Mouse (Mus musculus) neural tube, embryonic 15.5 days (tissue): Measurements from ENCODE around the gene 1700001O22Rik. TPM values are rescaled to one million over a fixed set of nuclear protein-coding genes. Genes with fewer than 3 reads are reported as not detected.

ENCODE experiments used
- ATAC-seq: fragments of 200-750 bp; cut with Nextera tagmentation; 2 replicates; pipeline ENCODE4 v1.8.0; 2017; ENCODE audit warnings: mild to moderate bottlenecking, moderate TSS enrichment, moderate library complexity; ENCODE audit not compliant: low FRiP score
- H3K27ac ChIP-seq: fragments of 300-500 bp; sonication (generic); replicated peaks from 2 replicates; pipeline ENCODE4 v1.5.1; 2015; ENCODE audit warnings: mild to moderate bottlenecking, inconsistent platforms
- H3K27me3 ChIP-seq: fragments of 300-500 bp; sonication (generic); replicated peaks from 2 replicates; pipeline ENCODE4 v1.6.1; 2015; ENCODE audit warnings: inconsistent platforms
- H3K36me3 ChIP-seq: fragments of 300-500 bp; sonication (generic); 2 replicates; pipeline ENCODE4 v1.6.1; 2015; ENCODE audit warnings: inconsistent platforms
- H3K4me1 ChIP-seq: fragments of 300-500 bp; sonication (generic); 2 replicates; pipeline ENCODE4 v1.6.1; 2015; ENCODE audit warnings: inconsistent platforms
- H3K4me2 ChIP-seq: fragments of 300-500 bp; sonication (generic); 2 replicates; pipeline ENCODE4 v1.6.1; 2015; ENCODE audit warnings: inconsistent platforms, mild to moderate bottlenecking, moderate library complexity
- H3K4me3 ChIP-seq: fragments of 300-500 bp; sonication (generic); replicated peaks from 2 replicates; pipeline ENCODE4 v1.5.1; 2015; ENCODE audit warnings: mild to moderate bottlenecking, inconsistent platforms
- H3K9ac ChIP-seq: fragments of 300-500 bp; sonication (generic); replicated peaks from 2 replicates; pipeline ENCODE4 v1.6.1; 2015; ENCODE audit warnings: mild to moderate bottlenecking, inconsistent platforms
- H3K9me3 ChIP-seq: fragments of 300-500 bp; sonication (generic); replicated peaks from 2 replicates; pipeline ENCODE4 v1.6.1; 2016; ENCODE audit warnings: inconsistent platforms
- WGBS: fragments of 180-500 bp; shearing (Covaris S2); methylation state at CpG from one replicate; pipeline ENCODE4 v1.1.7; 2015; ENCODE audit warnings: mixed read lengths; 5-methylcytosine and 5-hydroxymethylcytosine counted together
- polyA plus RNA-seq: library from polyadenylated mRNA; unstranded; fragments of >200 nt; fragmentation: Nextera tagmentation; extraction: Ambion mirVana; gene quantifications from 2 replicates; pipeline ENCODE4 v1.2.1, GENCODE M21; 2015

1700001O22Rik gene
- polyA plus RNA-seq, 1 experiment from 2014 or later, result 2.2 TPM

GRCm38 (mm10) chr2:30808296-30808655 is 4.8 kb upstream of the 1700001O22Rik start:
- 7% methylated on average over 10 of the region's 10 CpGs for WGBS
- Histone ChIP-seq H3K9ac (peak overlapping the region; percentile 96), H3K4me1 (peaks cover 37% of the 10 kb centered on the region), H3K9me3 (no peaks in the 10 kb centered on the region), H3K36me3 (peaks cover 13% of the 10 kb centered on the region), H3K4me2 (peak overlapping the region; percentile 85), H3K27me3 (0 out of 2 replicates have a peak, but pooled peaks cover 2% of the 10 kb centered on the region), H3K27ac (peak overlapping the region; percentile 85), H3K4me3 (peak overlapping the region; percentile 79)
- ATAC-seq, result peak; percentile 16; the same call in 1 of the 2 replicates

GRCm38 (mm10) chr2:30807648-30808295 is 4.3 kb upstream of the 1700001O22Rik start, which contains the start of gene Ntmt1:
TSS of gene Ntmt1 (plus strand) at chr2:30807826.
- ATAC-seq, result peak; percentile 97
- Histone ChIP-seq H3K4me1 (peaks cover 37% of the 10 kb centered on the region), H3K4me2 (peak within 1 kb of the TSS; percentile 85), H3K9ac (peak within 1 kb of the TSS; percentile 96), H3K36me3 (peaks cover 8% of the 10 kb centered on the region), H3K4me3 (peak within 1 kb of the TSS; percentile 79), H3K9me3 (no peaks in the 10 kb centered on the region), H3K27me3 (0 out of 2 replicates have a peak, but pooled peaks cover 7% of the 10 kb centered on the region), H3K27ac (peak within 1 kb of the TSS; percentile 85)
- 0% methylated on average over 43 of the region's 44 CpGs for WGBS

- Histone ChIP-seq H3K36me3 (peaks cover 2% of the 10 kb centered on the region; the same call in 1 of the 2 replicates), H3K4me2 (peak overlapping the region; percentile 85), H3K4me3 (peak overlapping the region; percentile 79), H3K4me1 (peaks cover 37% of the 10 kb centered on the region), H3K27me3 (peaks cover 12% of the 10 kb centered on the region), H3K9ac (peak overlapping the region; percentile 96), H3K9me3 (no peaks in the 10 kb centered on the region), H3K27ac (peak overlapping the region; percentile 85)
- WGBS, result 5% methylated on average over 28 of the region's 28 CpGs
- ATAC-seq, result peak; percentile 25; the same call in 1 of the 2 replicates
These were observed 3.7 kb upstream of the 1700001O22Rik start for GRCm38 (mm10) chr2:30807147-30807647.

- 100% methylated on average over 2 of the region's 2 CpGs for WGBS
- ATAC-seq, result no peak
These were observed 2.5 kb upstream of the 1700001O22Rik start for GRCm38 (mm10) chr2:30805983-30806382.

DNA sequence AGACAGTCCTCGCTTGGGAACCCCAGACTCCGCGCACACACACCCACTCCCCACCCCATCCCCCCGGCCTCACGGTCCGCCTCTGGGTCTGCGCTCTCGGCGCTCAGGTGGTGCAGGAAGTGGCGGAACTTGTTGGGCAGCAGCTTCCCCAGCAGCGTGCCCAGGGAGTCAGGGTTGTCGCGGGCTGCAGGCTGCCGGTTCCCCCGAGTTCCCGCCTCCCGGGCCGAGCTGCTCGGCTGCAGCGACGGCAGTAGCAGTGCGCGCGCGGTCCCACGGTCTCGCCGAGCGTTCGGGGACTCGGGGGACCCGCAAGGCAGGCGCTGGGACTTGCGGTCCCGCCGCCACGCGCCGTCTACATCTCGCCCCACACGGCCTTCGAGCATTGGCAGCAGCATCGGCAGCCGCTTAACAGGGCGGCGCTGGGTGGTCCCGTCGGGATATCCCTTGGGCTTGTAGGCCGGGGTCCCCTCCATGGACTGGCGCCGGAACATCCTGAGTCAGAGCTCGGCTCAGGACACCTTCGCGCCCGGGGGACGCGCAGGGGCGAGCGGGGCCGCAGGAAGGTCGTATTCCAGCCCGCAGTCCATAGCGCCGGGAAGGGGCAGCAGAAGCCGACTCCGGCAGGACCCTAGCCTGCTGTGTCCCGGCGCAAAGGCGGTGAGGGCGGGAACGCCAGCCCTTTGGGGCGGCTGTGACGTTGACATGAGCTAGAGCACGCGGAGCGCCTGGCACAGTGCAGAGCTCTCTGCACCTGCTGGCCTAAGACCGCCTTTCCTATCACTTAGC is 2.2 kb downstream of the 1700001O22Rik start:
- WGBS, result under 1% methylated on average over 75 of the region's 77 CpGs
- no peak overlapping the region for H3K27ac ChIP-seq
- peaks cover 26% of the 10 kb centered on the region for H3K4me1 ChIP-seq
- peak overlapping the region; percentile 51 for H3K9ac ChIP-seq
- ATAC-seq, result 0 out of 2 replicates have a peak, but pooled peaks have one; percentile 8
- peak overlapping the region; percentile 45 for H3K4me3 ChIP-seq
- no peaks in the 10 kb centered on the region for H3K36me3 ChIP-seq
- peaks cover 31% of the 10 kb centered on the region for H3K27me3 ChIP-seq
- no peaks in the 10 kb centered on the region for H3K9me3 ChIP-seq
- H3K4me2 ChIP-seq, result peak overlapping the region; percentile 94

More at GRCm38 (mm10) chr2:30805983-30806382, 2.5 kb upstream of the 1700001O22Rik start:
- no peak overlapping the region for H3K4me2 ChIP-seq
- H3K9me3 ChIP-seq, result no peaks in the 10 kb centered on the region
- no peak overlapping the region for H3K9ac ChIP-seq
- H3K4me1 ChIP-seq, result peaks cover 41% of the 10 kb centered on the region
- no peaks in the 10 kb centered on the region for H3K36me3 ChIP-seq
- H3K27ac ChIP-seq, result no peak overlapping the region
- H3K4me3 ChIP-seq, result no peak overlapping the region
- peaks cover 22% of the 10 kb centered on the region for H3K27me3 ChIP-seq

GRCm38 (mm10) chr2:30800671-30801066 is 2.8 kb downstream of the 1700001O22Rik start:
- H3K9ac ChIP-seq, result peak overlapping the region; percentile 51; the same call in 1 of the 2 replicates
- WGBS, result 34% methylated on average over 7 of the region's 7 CpGs

DNA sequence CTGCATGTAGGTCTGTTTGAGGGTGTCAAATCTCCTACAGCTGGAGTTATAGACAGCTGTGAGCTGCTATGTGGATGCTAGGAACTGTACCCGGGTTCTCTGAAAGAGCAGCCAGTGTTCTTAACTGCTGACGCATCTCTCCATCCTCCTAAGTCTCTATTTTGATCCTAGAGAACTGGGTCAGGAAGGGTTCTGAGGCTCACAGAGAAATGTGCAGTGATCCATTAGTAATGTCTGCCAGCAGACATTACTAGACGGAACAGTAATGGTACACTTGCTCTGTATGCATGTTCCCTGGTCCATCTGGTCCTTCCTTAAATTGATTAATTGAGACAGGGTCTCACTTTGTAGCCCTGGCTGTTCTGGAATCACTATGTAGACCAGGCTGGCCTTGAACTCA is 4.0 kb downstream of the 1700001O22Rik start:
- ATAC-seq, result no peak
- WGBS, result 83% methylated on average over 3 of the region's 3 CpGs
- no peak overlapping the region for H3K9ac ChIP-seq
- H3K36me3 ChIP-seq, result no peaks in the 10 kb centered on the region
- no peak overlapping the region for H3K4me2 ChIP-seq
- H3K4me1 ChIP-seq, result peaks cover 40% of the 10 kb centered on the region
- H3K4me3 ChIP-seq, result no peak overlapping the region
- H3K9me3 ChIP-seq, result no peaks in the 10 kb centered on the region
- H3K27me3 ChIP-seq, result peaks cover 31% of the 10 kb centered on the region
- no peak overlapping the region for H3K27ac ChIP-seq

More at GRCm38 (mm10) chr2:30800671-30801066, 2.8 kb downstream of the 1700001O22Rik start:
- Histone ChIP-seq H3K36me3 (no peaks in the 10 kb centered on the region), H3K4me2 (peak overlapping the region; percentile 94), H3K4me3 (peak overlapping the region; percentile 45), H3K4me1 (peaks cover 32% of the 10 kb centered on the region), H3K27ac (no peak overlapping the region), H3K9me3 (no peaks in the 10 kb centered on the region), H3K27me3 (peaks cover 31% of the 10 kb centered on the region)
- no peak for ATAC-seq

GRCm38 (mm10) chr2:30796382-30796781 is 7.1 kb downstream of the 1700001O22Rik start:
- peak overlapping the region; percentile 23; the same call in 1 of the 2 replicates for H3K9ac ChIP-seq
- peak overlapping the region; percentile 54 for H3K4me2 ChIP-seq
- H3K4me3 ChIP-seq, result peak overlapping the region; percentile 6; the same call in 1 of the 2 replicates
- peak overlapping the region; percentile 76 for H3K27ac ChIP-seq
- peaks cover 38% of the 10 kb centered on the region for H3K4me1 ChIP-seq
- peaks cover 11% of the 10 kb centered on the region; the same call in 1 of the 2 replicates for H3K27me3 ChIP-seq
- H3K36me3 ChIP-seq, result no peaks in the 10 kb centered on the region
- WGBS, result 2% methylated on average over 11 of the region's 11 CpGs
- H3K9me3 ChIP-seq, result no peaks in the 10 kb centered on the region
- ATAC-seq, result peak; percentile 80

DNA sequence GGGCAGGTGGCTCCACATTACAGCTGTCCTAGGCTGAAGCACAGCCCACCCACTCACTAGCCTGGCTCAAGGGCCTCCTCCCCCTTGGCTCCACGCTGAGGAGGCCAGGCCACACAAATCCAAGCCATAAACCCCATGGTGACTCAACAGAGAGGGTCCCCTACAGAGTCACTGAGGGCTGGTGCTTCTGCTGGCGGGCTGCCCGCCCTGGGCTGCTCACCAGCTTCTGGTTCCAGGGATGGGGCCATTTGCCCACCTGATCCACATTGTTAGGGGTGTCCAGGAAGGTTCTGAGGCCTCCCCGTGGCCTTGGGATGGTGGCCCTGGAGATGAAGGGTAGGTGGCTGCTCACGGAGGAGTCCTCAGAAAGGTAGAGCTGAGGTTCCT is 7.6 kb downstream of the 1700001O22Rik start:
- WGBS, result 46% methylated on average over 5 of the region's 5 CpGs
- no peaks in the 10 kb centered on the region for H3K36me3 ChIP-seq
- H3K27ac ChIP-seq, result peak overlapping the region; percentile 76
- peaks cover 8% of the 10 kb centered on the region; the same call in 1 of the 2 replicates for H3K27me3 ChIP-seq
- H3K9ac ChIP-seq, result peak overlapping the region; percentile 23; the same call in 1 of the 2 replicates
- peaks cover 33% of the 10 kb centered on the region for H3K4me1 ChIP-seq
- ATAC-seq, result no peak
- no peak overlapping the region for H3K4me3 ChIP-seq
- H3K9me3 ChIP-seq, result no peaks in the 10 kb centered on the region
- peak overlapping the region; percentile 54 for H3K4me2 ChIP-seq

- peak overlapping the region; percentile 65 for H3K4me2 ChIP-seq
- WGBS, result 47% methylated on average over 7 of the region's 7 CpGs
These were observed 8.1 kb downstream of the 1700001O22Rik start for GRCm38 (mm10) chr2:30795271-30795888.

More at GRCm38 (mm10) chr2:30795271-30795888, 8.1 kb downstream of the 1700001O22Rik start:
- Histone ChIP-seq H3K27me3 (peaks cover 3% of the 10 kb centered on the region; the same call in 1 of the 2 replicates), H3K4me1 (peaks cover 30% of the 10 kb centered on the region), H3K27ac (peak overlapping the region; percentile 82; the same call in 1 of the 2 replicates), H3K9ac (no peak overlapping the region), H3K4me3 (no peak overlapping the region), H3K36me3 (no peaks in the 10 kb centered on the region), H3K9me3 (no peaks in the 10 kb centered on the region)
- ATAC-seq, result no peak
